Mouse (Mus musculus): ENCODE data around the gene Fam122c. TPM values are rescaled to one million over a fixed set of nuclear protein-coding genes. Genes with fewer than 3 reads are reported as not detected.

The Fam122c gene
- polyA plus RNA-seq (2012; rRNA removed), result not detected in 2 replicates
- not detected in 2 replicates for polyA plus RNA-seq (2014; fragmentation: Nextera tagmentation; extraction: Ambion mirVana)

DNA sequence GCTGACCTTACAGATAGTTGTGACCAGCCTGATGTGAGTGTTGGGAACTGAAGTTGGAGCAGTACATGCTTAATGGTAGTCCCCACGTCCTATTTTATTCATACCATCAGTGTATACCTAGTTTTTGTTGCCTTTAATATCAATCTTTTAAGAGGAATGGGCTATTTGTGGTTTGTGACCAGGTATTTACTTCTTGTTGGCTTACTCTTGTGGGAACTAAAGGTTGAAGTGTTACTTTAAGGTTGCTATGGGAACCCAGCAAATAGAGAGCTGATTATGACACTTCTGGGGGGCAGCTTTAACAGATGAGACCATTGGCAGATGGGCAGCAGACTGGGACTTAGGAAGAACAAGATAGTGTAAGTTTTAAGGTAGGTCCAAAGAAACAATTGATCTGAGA lies at the start of gene Fam122c:
Gene Fam122c (plus strand): TSS at position 301 of the 400 bp plus-strand sequence.
- Histone ChIP-seq H3K36me3 (ENCODE audit: control insufficient read depth, insufficient read depth, low read length) (no peaks in the 10 kb centered on the region), H3K9ac (ENCODE audit: low read depth, low read length, severe bottlenecking) (no peak within 1 kb of the TSS), H3K4me1 (ENCODE audit: control insufficient read depth, insufficient read depth, low read length) (no peaks in the 10 kb centered on the region), H3K4me3 (replicated peaks; ENCODE audit: low read length) (no peak within 1 kb of the TSS), H3K27ac (replicated peaks; ENCODE audit: low read depth, low read length) (no peak within 1 kb of the TSS), H3K27me3 (ENCODE audit: control insufficient read depth, insufficient read depth, low read length) (no peaks in the 10 kb centered on the region), H3K4me2 (replicated peaks; ENCODE audit: low read depth, low read length, severe bottlenecking) (no peak within 1 kb of the TSS), H3K9me3 (ENCODE audit: control insufficient read depth, low read length) (no peaks in the 10 kb centered on the region)
- DNase-seq (ENCODE audit: low spot score) (no peak), ATAC-seq (ENCODE audit: low FRiP score, low read depth) (no peak)
- no peak for TF ChIP-seq POLR2A (IDR thresholded peaks at IDR 0.05; ENCODE audit: borderline replicate concordance, extremely low read depth, insufficient read depth, insufficient read length)
- WGBS, result 26% methylated on average over 1 of the region's 1 CpGs

DNA sequence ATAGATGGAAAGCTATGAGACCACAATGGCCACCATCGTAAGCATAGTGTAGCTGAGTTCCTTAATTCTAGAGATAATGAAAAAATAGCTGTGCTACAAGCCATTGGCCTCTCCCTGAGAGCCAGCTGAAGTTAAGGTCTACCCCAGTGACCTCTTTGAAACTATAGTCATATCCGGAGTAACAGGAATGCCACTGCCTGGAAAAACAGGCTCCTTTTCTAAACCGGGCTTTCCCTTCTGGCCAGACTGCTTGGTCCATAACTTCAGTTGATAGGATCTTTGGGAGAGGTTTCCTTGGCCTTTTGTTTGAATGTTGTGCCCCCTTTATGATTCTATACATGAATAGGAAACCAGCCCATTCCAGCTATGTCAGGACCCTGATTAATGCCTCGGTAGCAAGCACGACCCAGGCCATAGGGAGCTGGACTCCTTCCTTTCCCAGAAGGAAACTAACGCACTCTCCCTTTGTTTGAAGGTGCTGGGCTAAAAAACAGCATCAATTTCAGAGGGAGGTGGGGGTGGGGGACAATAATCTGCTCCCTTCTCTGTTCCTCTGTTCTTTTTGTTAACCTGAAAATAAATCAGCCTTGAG lies 48.8 kb upstream of the Fam122c start:
- Histone ChIP-seq H3K36me3 (ENCODE audit: control insufficient read depth, insufficient read depth, low read length) (no peaks in the 10 kb centered on the region), H3K27me3 (ENCODE audit: control insufficient read depth, insufficient read depth, low read length) (no peaks in the 10 kb centered on the region), H3K9ac (ENCODE audit: low read depth, low read length, severe bottlenecking) (no peak overlapping the region), H3K9me3 (ENCODE audit: control insufficient read depth, low read length) (no peaks in the 10 kb centered on the region), H3K4me2 (replicated peaks; ENCODE audit: low read depth, low read length, severe bottlenecking) (no peak overlapping the region), H3K4me3 (replicated peaks; ENCODE audit: low read length) (no peak overlapping the region), H3K27ac (replicated peaks; ENCODE audit: low read depth, low read length) (no peak overlapping the region; the same call in 1 of the 2 replicates), H3K4me1 (ENCODE audit: control insufficient read depth, insufficient read depth, low read length) (no peaks in the 10 kb centered on the region; the same call in 1 of the 2 replicates)
- no peak for TF ChIP-seq POLR2A (IDR thresholded peaks at IDR 0.05; ENCODE audit: borderline replicate concordance, extremely low read depth, insufficient read depth, insufficient read length)
- DNase-seq (ENCODE audit: low spot score), result no peak
- WGBS, result 59% methylated on average over 6 of the region's 6 CpGs
- no peak for ATAC-seq (ENCODE audit: low FRiP score, low read depth)

DNA sequence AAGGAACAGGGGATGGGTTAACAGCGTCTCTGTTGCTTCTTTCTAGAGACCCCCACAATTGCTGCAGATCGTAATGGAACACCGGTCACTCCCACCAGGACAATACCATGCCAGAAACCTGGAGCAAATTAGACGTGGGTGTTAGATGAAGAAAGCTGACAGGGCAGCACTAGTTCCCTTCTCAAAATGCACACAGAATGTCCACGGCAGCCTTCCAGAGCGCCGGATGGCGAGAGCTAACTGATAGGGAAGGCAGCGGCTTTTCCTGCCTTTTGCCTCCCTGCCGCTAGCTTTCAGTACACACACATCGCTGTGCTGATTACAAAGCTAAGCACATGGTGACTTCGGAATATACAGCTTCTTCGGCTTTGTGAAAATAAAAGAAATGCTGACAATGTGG lies 41.3 kb upstream of the Fam122c start:
- peak overlapping the region; percentile 46 for H3K4me2 ChIP-seq (replicated peaks; ENCODE audit: low read depth, low read length, severe bottlenecking)
- WGBS, result 34% methylated on average over 13 of the region's 13 CpGs
- no peaks in the 10 kb centered on the region for H3K27me3 ChIP-seq (ENCODE audit: control insufficient read depth, insufficient read depth, low read length)
- no peaks in the 10 kb centered on the region for H3K4me1 ChIP-seq (ENCODE audit: control insufficient read depth, insufficient read depth, low read length)
- peak; percentile 23 for DNase-seq (ENCODE audit: low spot score)
- no peaks in the 10 kb centered on the region for H3K36me3 ChIP-seq (ENCODE audit: control insufficient read depth, insufficient read depth, low read length)
- peak; percentile 23; the same call in 1 of the 2 replicates for ATAC-seq (ENCODE audit: low FRiP score, low read depth)
- H3K4me3 ChIP-seq (replicated peaks; ENCODE audit: low read length), result peak overlapping the region; percentile 16
- no peak for TF ChIP-seq POLR2A (IDR thresholded peaks at IDR 0.05; ENCODE audit: borderline replicate concordance, extremely low read depth, insufficient read depth, insufficient read length)
- no peaks in the 10 kb centered on the region for H3K9me3 ChIP-seq (ENCODE audit: control insufficient read depth, low read length)
- peak overlapping the region; percentile 63 for H3K27ac ChIP-seq (replicated peaks; ENCODE audit: low read depth, low read length)
- H3K9ac ChIP-seq (ENCODE audit: low read depth, low read length, severe bottlenecking), result peak overlapping the region; percentile 36; the same call in 1 of the 2 replicates

DNA sequence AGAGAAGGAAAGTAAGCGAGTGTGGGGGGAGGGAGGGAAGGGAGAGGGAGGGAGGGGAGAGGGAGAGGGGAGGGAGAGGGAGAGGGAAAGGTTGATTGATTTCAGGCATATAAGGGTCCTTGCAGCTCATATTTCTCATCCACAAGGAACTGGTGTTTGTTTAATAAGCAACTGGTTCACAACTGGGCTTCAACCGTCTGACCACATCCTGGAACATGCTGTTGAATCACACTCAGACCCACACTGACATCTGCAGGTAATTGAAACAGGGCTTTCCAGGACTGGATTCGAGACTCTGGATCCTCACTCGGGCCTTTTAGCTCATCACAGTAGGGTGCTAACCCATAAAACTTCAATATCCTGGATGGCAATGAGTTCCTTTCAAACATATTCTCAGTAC lies 39.5 kb upstream of the Fam122c start:
- peak overlapping the region; percentile 39 for H3K27ac ChIP-seq (replicated peaks; ENCODE audit: low read depth, low read length)
- DNase-seq (ENCODE audit: low spot score) (peak; percentile 54), ATAC-seq (ENCODE audit: low FRiP score, low read depth) (peak; percentile 53; the same call in 1 of the 2 replicates)
- H3K9me3 ChIP-seq (ENCODE audit: control insufficient read depth, low read length), result no peaks in the 10 kb centered on the region
- H3K9ac ChIP-seq (ENCODE audit: low read depth, low read length, severe bottlenecking), result no peak overlapping the region
- no peaks in the 10 kb centered on the region for H3K4me1 ChIP-seq (ENCODE audit: control insufficient read depth, insufficient read depth, low read length)
- H3K36me3 ChIP-seq (ENCODE audit: control insufficient read depth, insufficient read depth, low read length), result no peaks in the 10 kb centered on the region
- no peak overlapping the region for H3K4me3 ChIP-seq (replicated peaks; ENCODE audit: low read length)
- H3K4me2 ChIP-seq (replicated peaks; ENCODE audit: low read depth, low read length, severe bottlenecking), result no peak overlapping the region
- 24% methylated on average over 4 of the region's 4 CpGs for WGBS
- no peaks in the 10 kb centered on the region for H3K27me3 ChIP-seq (ENCODE audit: control insufficient read depth, insufficient read depth, low read length)
- no peak for TF ChIP-seq POLR2A (IDR thresholded peaks at IDR 0.05; ENCODE audit: borderline replicate concordance, extremely low read depth, insufficient read depth, insufficient read length)

DNA sequence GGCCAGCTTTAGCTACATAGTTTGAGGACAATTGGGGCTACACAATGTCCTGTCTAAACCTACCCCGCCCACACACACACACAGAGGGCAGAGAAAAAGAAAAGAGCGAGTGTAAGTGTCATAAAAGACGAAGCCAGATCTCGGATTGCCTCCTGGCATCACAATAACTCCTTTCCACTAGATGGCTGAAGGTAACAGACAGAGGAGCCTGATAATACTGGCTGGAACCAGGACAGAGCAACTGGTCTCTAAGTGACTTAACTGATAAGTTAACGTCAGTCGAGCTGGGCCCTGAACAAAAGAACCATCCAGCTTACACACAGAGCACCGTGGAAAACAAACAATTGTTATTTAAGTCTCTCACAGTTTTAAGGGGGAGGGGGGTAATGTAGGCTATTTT lies 36.8 kb upstream of the Fam122c start:
- ATAC-seq (ENCODE audit: low FRiP score, low read depth), result no peak
- Histone ChIP-seq H3K27ac (replicated peaks; ENCODE audit: low read depth, low read length) (no peak overlapping the region), H3K27me3 (ENCODE audit: control insufficient read depth, insufficient read depth, low read length) (no peaks in the 10 kb centered on the region), H3K4me1 (ENCODE audit: control insufficient read depth, insufficient read depth, low read length) (no peaks in the 10 kb centered on the region), H3K9me3 (ENCODE audit: control insufficient read depth, low read length) (no peaks in the 10 kb centered on the region), H3K9ac (ENCODE audit: low read depth, low read length, severe bottlenecking) (no peak overlapping the region), H3K4me3 (replicated peaks; ENCODE audit: low read length) (no peak overlapping the region), H3K4me2 (replicated peaks; ENCODE audit: low read depth, low read length, severe bottlenecking) (no peak overlapping the region), H3K36me3 (ENCODE audit: control insufficient read depth, insufficient read depth, low read length) (no peaks in the 10 kb centered on the region)
- no peak for TF ChIP-seq POLR2A (IDR thresholded peaks at IDR 0.05; ENCODE audit: borderline replicate concordance, extremely low read depth, insufficient read depth, insufficient read length)
- no peak for DNase-seq (ENCODE audit: low spot score)
- WGBS, result 53% methylated on average over 7 of the region's 7 CpGs

Data from limb, embryonic 14.5 days (tissue).